Mouse (Mus musculus) ES-CJ7 (cell line): Measurements from ENCODE around the gene Gm21693.
"Not testable (repeated sequence)": the region's sequence is repeated elsewhere in the genome, so short reads cannot be mapped to it uniquely, and the experiment has no call there.

Experiments used
- DNase-seq: peaks from one replicate; pipeline ENCODE4 v3.0.0; 2011; ENCODE audit warnings: low read depth, low spot score

The Gm21693 gene

GRCm38 (mm10) chrY:3345229-3345628, at the start of gene Gm21693:
TSS of gene Gm21693 (minus strand) at chrY:3345329.
- not testable (repeated sequence) for DNase-seq

DNA sequence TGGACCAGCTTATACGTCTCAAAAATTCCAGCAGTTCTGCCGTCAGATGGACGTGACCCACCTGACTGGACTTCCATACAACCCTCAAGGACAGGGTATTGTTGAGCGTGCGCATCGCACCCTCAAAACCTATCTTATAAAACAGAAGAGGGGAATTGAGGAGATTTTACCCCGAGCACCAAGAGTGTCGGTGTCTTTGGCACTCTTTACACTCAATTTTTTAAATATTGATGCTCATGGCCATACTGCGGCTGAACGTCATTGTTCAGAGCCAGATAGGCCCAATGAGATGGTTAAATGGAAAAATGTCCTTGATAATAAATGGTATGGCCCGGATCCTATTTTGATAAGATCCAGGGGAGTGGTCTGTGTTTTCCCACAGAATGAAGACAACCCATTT, 4.5 kb downstream of the Gm21693 start:
- DNase-seq: not testable (repeated sequence)

- not testable (repeated sequence) for DNase-seq
Measured at GRCm38 (mm10) chrY:3306349-3306748, 38.8 kb downstream of the Gm21693 start, which contains the start of gene Gm21677. TSS of gene Gm21677 (minus strand) at chrY:3306449.
